ENCODE assay signal across 8 mouse cellular contexts in the genomic region with DNA sequence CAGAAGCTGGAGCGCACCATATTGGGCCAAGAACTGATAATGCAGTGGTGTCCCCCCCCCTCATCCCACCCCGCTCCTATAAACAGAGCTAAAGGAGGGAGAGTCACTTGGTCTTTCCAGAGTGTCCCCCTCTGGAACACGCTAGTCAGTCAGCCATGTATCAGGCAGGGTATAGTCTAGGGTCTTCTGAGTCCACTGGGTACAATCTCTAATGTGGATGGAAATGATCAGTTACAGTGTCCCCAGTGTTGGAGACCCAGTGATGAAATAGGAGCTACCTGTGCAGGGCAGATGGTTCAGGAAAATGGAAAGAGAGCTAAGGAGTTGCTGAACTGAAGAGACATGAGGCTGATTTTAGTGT. TPM values are rescaled to one million over a fixed set of nuclear protein-coding genes. Genes with fewer than 3 reads are reported as not detected.
A peak's percentile ranks its signal among the peaks of the same experiment; 100 is the strongest.
DNase-seq lines count a peak whose midpoint lies in the region; ATAC-seq and TF ChIP-seq lines count a peak whose summit lies in the region.

No protein-coding gene starts in this region.

- no peak for TF ChIP-seq POLR2A in heart, adult 2 months (IDR thresholded peaks at IDR 0.05; ENCODE audit: insufficient read depth, low read depth, low read length)

- no peak overlapping the region for H3K9ac ChIP-seq in heart, adult 2 months (ENCODE audit: low read depth, low read length)
- no peak overlapping the region for H3K9ac ChIP-seq in forebrain, embryonic 16.5 days (replicated peaks; ENCODE audit: low read depth, low read length)
- no peak overlapping the region for H3K9ac ChIP-seq in liver, embryonic 15.5 days

- DNase-seq in heart, adult 2 months = no peak
- DNase-seq in heart, adult 9 months (ENCODE audit: low spot score in 2 of 2) = no peak
- no peak for DNase-seq in adrenal gland, adult 8-10 months
- DNase-seq in layer of hippocampus, adult 9-11 months = no peak
- no peak for DNase-seq in urinary bladder, postnatal 4 days (ENCODE audit: low spot score in 2 of 2)

- H3K27me3 ChIP-seq in heart, adult 2 months (ENCODE audit: control insufficient read depth, insufficient read depth, low read length) = no peaks in the 10 kb centered on the region
- H3K27me3 ChIP-seq in E14TG2a.4 (ENCODE audit: insufficient read depth, low read length) = no peaks in the 10 kb centered on the region
- H3K27me3 ChIP-seq in forebrain, embryonic 16.5 days (replicated peaks; ENCODE audit: control insufficient read depth, insufficient read depth, low read length) = 0 out of 2 replicates have a peak, but pooled peaks cover 7% of the 10 kb centered on the region
- peaks cover 7% of the 10 kb centered on the region; the same call in 1 of the 2 replicates for H3K27me3 ChIP-seq in liver, embryonic 15.5 days

- H3K27ac ChIP-seq in heart, adult 2 months = peak overlapping the region; percentile 52
- H3K27ac ChIP-seq in forebrain, embryonic 16.5 days (ENCODE audit: low read length) = peak overlapping the region; percentile 39; the same call in 1 of the 2 replicates
- peak overlapping the region; percentile 88 for H3K27ac ChIP-seq in liver, embryonic 15.5 days (replicated peaks)

- TF ChIP-seq CTCF in heart, adult 2 months (IDR thresholded peaks at IDR 0.05) = no peak
- TF ChIP-seq CTCF in E14TG2a.4 (conservative IDR thresholded peaks at IDR 0.05; ENCODE audit: low read length) = no peak

- 27% methylated on average over 3 of the region's 3 CpGs for WGBS in heart, adult 2 months
- WGBS in forebrain, embryonic 16.5 days = 37% methylated on average over 3 of the region's 3 CpGs
- 30% methylated on average over 3 of the region's 3 CpGs for WGBS in liver, embryonic 15.5 days (ENCODE audit: insufficient replicate concordance)

- peak overlapping the region; percentile 46 for H3K4me2 ChIP-seq in forebrain, embryonic 16.5 days (ENCODE audit: low read length)
- peak overlapping the region; percentile 85 for H3K4me2 ChIP-seq in liver, embryonic 15.5 days

- H3K4me3 ChIP-seq in heart, adult 2 months = no peak overlapping the region
- H3K4me3 ChIP-seq in E14TG2a.4 (replicated peaks; ENCODE audit: low read length) = peak overlapping the region; percentile 93
- peak overlapping the region; percentile 85 for H3K4me3 ChIP-seq in forebrain, embryonic 16.5 days (replicated peaks; ENCODE audit: low read length)
- peak overlapping the region; percentile 91 for H3K4me3 ChIP-seq in liver, embryonic 15.5 days (replicated peaks)

- H3K79me2 ChIP-seq in heart, adult 2 months (replicated peaks; ENCODE audit: control insufficient read depth, insufficient read depth, low read length) = peaks cover 5% of the 10 kb centered on the region

- no peaks in the 10 kb centered on the region for H3K9me3 ChIP-seq in E14TG2a.4 (ENCODE audit: low read length)
- no peaks in the 10 kb centered on the region for H3K9me3 ChIP-seq in forebrain, embryonic 16.5 days (ENCODE audit: control insufficient read depth, low read length)
- no peaks in the 10 kb centered on the region for H3K9me3 ChIP-seq in liver, embryonic 15.5 days (replicated peaks)

- intact Hi-C loops in heart, adult 2 months (cut with DNase I) = loop anchor here (2.0 kb wide), 1 partner anchor 29 kb away; no protein-coding TSS in a partner anchor

- H3K36me3 ChIP-seq in heart, adult 2 months (ENCODE audit: control insufficient read depth, insufficient read depth, low read length) = peaks cover 18% of the 10 kb centered on the region
- H3K36me3 ChIP-seq in E14TG2a.4 (ENCODE audit: insufficient read depth, low read length) = peaks cover 28% of the 10 kb centered on the region
- H3K36me3 ChIP-seq in forebrain, embryonic 16.5 days (ENCODE audit: control insufficient read depth, insufficient read depth) = no peaks in the 10 kb centered on the region
- no peaks in the 10 kb centered on the region for H3K36me3 ChIP-seq in liver, embryonic 15.5 days (replicated peaks)

- no peak for TF ChIP-seq EP300 in heart, adult 2 months (IDR thresholded peaks at IDR 0.05; ENCODE audit: insufficient read depth, low read depth, low read length)

- H3K4me1 ChIP-seq in heart, adult 2 months (ENCODE audit: control insufficient read depth, insufficient read depth, low read length) = peaks cover 13% of the 10 kb centered on the region
- peaks cover 55% of the 10 kb centered on the region for H3K4me1 ChIP-seq in E14TG2a.4 (replicated peaks; ENCODE audit: low read depth, low read length)
- H3K4me1 ChIP-seq in forebrain, embryonic 16.5 days (replicated peaks; ENCODE audit: control insufficient read depth, insufficient read depth, low read length) = peaks cover 27% of the 10 kb centered on the region
- H3K4me1 ChIP-seq in liver, embryonic 15.5 days (replicated peaks) = peaks cover 49% of the 10 kb centered on the region

- no peak for ATAC-seq in forebrain, embryonic 16.5 days
- no peak for ATAC-seq in liver, embryonic 15.5 days (ENCODE audit: insufficient read depth)

RNA-seq across cellular contexts. Expression of gene Rab7, which starts 0.3 kb away (rescaled TPM):
- total RNA-seq in heart, adult 2 months (2021) = 100 to 1,000 TPM; 271 to 299 TPM
- 212 and 344 TPM in 2 replicates for polyA plus RNA-seq in heart, adult 2 months (2012; rRNA removed)
- polyA plus RNA-seq in forebrain, embryonic 16.5 days (2015; fragmentation: Nextera tagmentation; extraction: Ambion mirVana) = 343 TPM in 2 replicates
- 110 and 117 TPM in 2 replicates for polyA plus RNA-seq in liver, embryonic 15.5 days (2015; fragmentation: Nextera tagmentation; extraction: Ambion mirVana)
- 100 to 1,000 TPM; 310 to 390 (median 354) TPM for total RNA-seq in adrenal gland, adult 8-10 months (2022)

RNA-seq across cellular contexts. Expression of gene Rpn1, which starts 38.9 kb away (rescaled TPM):
- 100 to 1,000 TPM; 107 to 114 TPM for total RNA-seq in heart, adult 2 months (2021)
- polyA plus RNA-seq in heart, adult 2 months (2012; rRNA removed) = 67.7 and 131 TPM in 2 replicates
- polyA plus RNA-seq in forebrain, embryonic 16.5 days (2015; fragmentation: Nextera tagmentation; extraction: Ambion mirVana) = 273 and 275 TPM in 2 replicates
- 181 and 184 TPM in 2 replicates for polyA plus RNA-seq in liver, embryonic 15.5 days (2015; fragmentation: Nextera tagmentation; extraction: Ambion mirVana)
- 100 to 1,000 TPM; 275 to 361 (median 317) TPM for total RNA-seq in adrenal gland, adult 8-10 months (2022)
